Mouse (Mus musculus) neural tube, embryonic 12.5 days (tissue): ENCODE measurements around the gene Rasl10b. TPM values are rescaled to one million over a fixed set of nuclear protein-coding genes. Genes with fewer than 3 reads are reported as not detected.

Experiments
- ATAC-seq: fragments of 200-750 bp; cut with Nextera tagmentation; 2 replicates; pipeline ENCODE4 v1.8.0; 2017; ENCODE audit warnings: low read depth, mild to moderate bottlenecking, moderate TSS enrichment, moderate library complexity; ENCODE audit not compliant: low FRiP score
- H3K27ac ChIP-seq: fragments of 300-500 bp; sonication (generic); 2 replicates; pipeline ENCODE4 v1.5.1; 2016
- H3K27me3 ChIP-seq: fragments of 300-500 bp; sonication (generic); replicated peaks from 2 replicates; pipeline ENCODE4 v1.6.1; 2016; ENCODE audit warnings: mild to moderate bottlenecking
- H3K36me3 ChIP-seq: fragments of 300-500 bp; sonication (generic); 2 replicates; pipeline ENCODE4 v1.6.1; 2016; ENCODE audit warnings: mild to moderate bottlenecking
- H3K4me1 ChIP-seq: fragments of 300-500 bp; sonication (generic); 2 replicates; pipeline ENCODE4 v1.6.1; 2016
- H3K4me2 ChIP-seq: fragments of 300-500 bp; sonication (generic); replicated peaks from 2 replicates; pipeline ENCODE4 v1.6.1; 2016; ENCODE audit warnings: mild to moderate bottlenecking
- H3K4me3 ChIP-seq: fragments of 300-500 bp; sonication (generic); 2 replicates; pipeline ENCODE4 v1.5.1; 2016
- H3K9ac ChIP-seq: fragments of 300-500 bp; sonication (generic); 2 replicates; pipeline ENCODE4 v1.6.1; 2016; ENCODE audit warnings: mild to moderate bottlenecking
- H3K9me3 ChIP-seq: fragments of 300-500 bp; sonication (generic); 2 replicates; pipeline ENCODE4 v1.6.1; 2016; ENCODE audit warnings: mild to moderate bottlenecking
- WGBS: fragments of 180-500 bp; shearing (Covaris S2); methylation state at CpG from one replicate; pipeline ENCODE4 v1.1.7; 2016; 5-methylcytosine and 5-hydroxymethylcytosine counted together
- polyA plus RNA-seq: library from polyadenylated mRNA; unstranded; fragments of >200 nt; fragmentation: Nextera tagmentation; extraction: Ambion mirVana; gene quantifications from 2 replicates; pipeline ENCODE4 v1.2.1, GENCODE M21; 2016

Rasl10b gene
- polyA plus RNA-seq, 1 experiment from 2014 or later = 24.2 TPM

DNA sequence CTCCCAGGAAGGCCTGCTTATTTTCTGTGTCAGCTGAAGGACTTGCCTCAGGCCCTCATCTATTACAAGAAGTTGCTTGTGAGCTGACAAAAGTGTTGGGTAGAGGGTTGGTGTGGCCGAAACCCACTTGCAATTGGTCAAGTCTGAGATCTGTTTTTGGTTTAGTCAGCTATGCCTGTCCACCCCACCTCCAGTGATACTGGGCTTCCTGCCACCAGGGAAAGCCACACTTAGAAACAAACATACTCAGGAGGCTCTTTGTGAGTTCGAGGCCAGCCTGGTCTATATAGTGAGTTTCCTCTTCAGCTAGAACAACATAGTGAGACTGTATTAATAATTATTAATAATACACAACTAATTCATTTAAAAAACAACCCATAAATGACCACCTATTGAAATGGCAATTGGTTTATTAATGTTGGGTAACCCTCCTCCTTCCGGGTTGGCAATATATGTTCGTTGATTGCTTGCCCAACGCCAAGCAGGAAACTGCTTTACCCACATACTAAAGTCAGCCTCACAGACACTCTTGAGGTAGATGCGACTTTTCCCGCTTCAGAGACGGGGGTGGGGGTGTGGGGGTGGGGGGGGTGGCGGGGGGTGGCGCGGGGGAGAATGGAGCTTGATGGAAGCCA, 30.6 kb downstream of the Rasl10b start:
- H3K4me3 ChIP-seq = peak overlapping the region; percentile 56
- H3K27me3 ChIP-seq = peaks cover 37% of the 10 kb centered on the region
- no peaks in the 10 kb centered on the region for H3K36me3 ChIP-seq
- no peak for ATAC-seq
- H3K4me1 ChIP-seq = no peaks in the 10 kb centered on the region; the same call in 1 of the 2 replicates
- WGBS = 33% methylated on average over 11 of the region's 11 CpGs
- H3K4me2 ChIP-seq = peak overlapping the region; percentile 92
- H3K9ac ChIP-seq = peak overlapping the region; percentile 52
- no peak overlapping the region for H3K27ac ChIP-seq
- H3K9me3 ChIP-seq = no peaks in the 10 kb centered on the region

DNA sequence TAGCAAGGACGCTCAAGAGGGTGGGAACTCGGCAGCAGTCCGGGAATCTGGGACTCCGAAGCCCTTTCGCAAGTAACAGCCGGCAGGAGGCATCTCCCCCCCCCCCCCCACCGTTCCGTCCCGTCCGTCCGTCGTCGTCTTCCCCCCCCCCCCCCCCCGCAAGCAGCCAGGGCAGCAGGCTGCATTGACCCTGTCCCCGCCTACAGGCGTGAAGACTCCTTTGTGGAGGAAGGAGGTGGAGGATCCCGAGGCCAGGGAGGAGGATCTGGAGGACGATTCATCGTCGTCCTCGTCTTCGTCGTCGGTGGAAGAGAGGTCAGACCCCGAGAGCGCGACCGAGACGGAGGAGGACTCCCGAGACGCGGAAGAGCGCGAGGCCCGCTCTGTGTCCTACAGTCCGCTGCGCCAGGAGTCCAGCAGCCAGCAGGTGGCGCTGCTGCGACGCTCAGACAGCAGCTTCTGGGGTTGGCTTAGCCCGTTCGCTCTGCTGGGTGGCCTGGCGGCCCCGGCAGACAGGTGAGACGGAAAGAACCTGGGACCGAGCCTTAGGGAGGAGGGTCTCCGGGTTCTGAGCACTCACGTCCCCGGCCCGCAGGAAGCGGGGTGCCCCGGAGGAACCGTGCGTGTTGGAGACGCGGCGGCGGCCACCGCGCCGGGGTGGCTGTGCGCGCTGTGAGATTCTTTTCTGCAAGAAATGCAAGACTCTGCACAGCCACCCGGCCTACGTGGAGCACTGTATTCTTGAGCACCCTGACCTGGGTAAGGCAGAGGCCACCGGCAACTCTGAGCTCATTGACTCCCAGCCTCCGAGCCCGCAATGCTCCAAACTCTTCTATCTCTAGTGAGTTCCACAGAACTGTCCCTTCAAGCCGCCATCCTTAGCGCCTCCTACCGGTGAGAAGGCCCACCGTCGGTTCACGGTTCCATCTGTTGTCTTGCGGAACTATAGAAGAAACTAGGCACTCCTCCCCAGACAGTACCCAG, 31.4 kb downstream of the Rasl10b start:
- Histone ChIP-seq H3K9ac (peak overlapping the region; percentile 52), H3K27ac (no peak overlapping the region), H3K27me3 (peaks cover 45% of the 10 kb centered on the region), H3K4me2 (peak overlapping the region; percentile 92), H3K36me3 (no peaks in the 10 kb centered on the region), H3K4me3 (peak overlapping the region; percentile 56), H3K9me3 (no peaks in the 10 kb centered on the region), H3K4me1 (no peaks in the 10 kb centered on the region; the same call in 1 of the 2 replicates)
- ATAC-seq = peak; percentile 93
- WGBS = 1% methylated on average over 65 of the region's 75 CpGs

DNA sequence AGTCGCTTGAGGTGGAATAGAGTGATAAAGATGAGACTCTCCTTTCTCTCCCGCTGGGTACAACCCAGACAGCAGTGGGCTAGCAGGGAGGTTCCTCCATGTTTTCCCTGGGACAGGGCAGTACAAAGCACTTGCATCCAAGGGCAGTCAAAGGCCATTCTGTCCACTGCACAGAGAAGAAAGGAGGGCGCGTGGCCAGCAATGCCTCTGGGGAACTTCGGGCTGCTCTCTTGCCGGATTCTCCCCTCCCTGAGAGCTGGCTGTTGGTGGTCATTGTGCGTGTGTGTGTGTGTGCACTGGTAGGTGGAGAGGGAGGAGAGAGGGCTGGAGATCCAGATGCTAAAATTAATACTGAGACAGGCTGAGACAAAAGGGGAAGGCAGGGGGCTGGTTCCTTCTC, 32.3 kb downstream of the Rasl10b start:
- Histone ChIP-seq H3K9ac (no peak overlapping the region), H3K27me3 (peaks cover 51% of the 10 kb centered on the region), H3K4me1 (no peaks in the 10 kb centered on the region; the same call in 1 of the 2 replicates), H3K4me2 (peak overlapping the region; percentile 92; the same call in 1 of the 2 replicates), H3K9me3 (no peaks in the 10 kb centered on the region), H3K27ac (no peak overlapping the region), H3K36me3 (no peaks in the 10 kb centered on the region), H3K4me3 (no peak overlapping the region)
- no peak for ATAC-seq
- 45% methylated on average over 7 of the region's 7 CpGs for WGBS

DNA sequence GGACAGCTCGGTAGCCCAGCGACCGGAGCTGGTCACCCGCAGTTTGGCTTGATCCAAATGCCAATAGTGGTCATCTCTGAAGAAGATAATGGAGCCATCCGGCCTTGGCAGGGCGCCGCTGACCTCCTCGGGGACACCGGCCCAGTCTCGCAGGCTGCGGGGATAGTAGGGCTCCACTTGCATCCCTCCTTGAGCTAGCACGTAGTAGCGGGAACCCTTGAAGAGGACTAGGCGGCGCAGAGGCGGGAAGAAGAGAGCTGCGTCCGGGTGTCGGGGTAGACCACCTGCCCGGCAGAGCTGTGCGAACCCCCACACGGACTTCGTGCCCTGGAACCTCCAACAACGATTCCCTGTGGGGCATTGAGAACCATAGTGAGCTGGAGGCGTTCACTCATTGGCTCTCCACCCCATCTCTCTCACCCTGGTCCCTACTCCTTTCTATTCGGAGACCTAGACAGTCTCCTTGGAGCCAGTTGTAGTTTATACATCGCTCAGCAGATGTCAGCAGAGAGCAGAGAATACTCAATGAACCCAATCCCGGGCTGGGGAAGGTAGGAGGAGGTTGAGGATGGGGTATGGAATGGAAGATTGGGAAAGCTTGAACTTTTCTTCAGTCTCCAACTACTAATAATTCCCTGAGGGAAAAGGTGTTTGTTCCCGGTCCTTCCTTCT, 33.8 kb downstream of the Rasl10b start:
- WGBS = 11% methylated on average over 29 of the region's 29 CpGs

DNA sequence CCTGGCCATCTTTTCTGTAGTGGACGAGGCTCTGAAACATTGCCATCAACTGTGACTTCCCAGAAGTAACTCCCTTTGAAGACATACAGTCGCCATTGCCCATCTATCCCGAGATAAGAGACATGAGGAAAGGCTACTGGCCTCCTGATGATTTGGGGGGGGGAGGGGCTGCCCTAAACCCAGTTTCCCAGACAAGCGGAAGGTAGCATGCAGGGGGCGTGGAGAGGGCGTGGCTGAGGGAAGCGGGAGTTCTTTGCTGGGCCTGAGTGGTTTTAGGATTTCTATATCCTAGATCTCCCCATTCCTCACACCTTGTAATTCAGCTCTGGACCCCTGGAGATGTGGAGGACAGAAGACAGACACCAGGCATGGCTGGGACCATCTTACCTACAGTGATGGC, 34.9 kb downstream of the Rasl10b start:
- no peak for ATAC-seq
- Histone ChIP-seq H3K4me3 (no peak overlapping the region), H3K9me3 (no peaks in the 10 kb centered on the region), H3K36me3 (no peaks in the 10 kb centered on the region), H3K4me2 (no peak overlapping the region), H3K27ac (no peak overlapping the region), H3K4me1 (peaks cover 9% of the 10 kb centered on the region), H3K27me3 (peaks cover 64% of the 10 kb centered on the region), H3K9ac (no peak overlapping the region)
- WGBS = 7% methylated on average over 7 of the region's 7 CpGs

More for the DNA sequence above, 33.8 kb downstream of the Rasl10b start:
- peaks cover 64% of the 10 kb centered on the region for H3K27me3 ChIP-seq
- H3K9me3 ChIP-seq = no peaks in the 10 kb centered on the region
- peaks cover 2% of the 10 kb centered on the region; the same call in 1 of the 2 replicates for H3K4me1 ChIP-seq
- H3K9ac ChIP-seq = 0 out of 2 replicates have a peak overlapping the region, but pooled peaks have one; percentile 3
- ATAC-seq = no peak
- no peak overlapping the region for H3K4me3 ChIP-seq
- no peak overlapping the region for H3K27ac ChIP-seq
- H3K36me3 ChIP-seq = no peaks in the 10 kb centered on the region
- H3K4me2 ChIP-seq = peak overlapping the region; percentile 50

DNA sequence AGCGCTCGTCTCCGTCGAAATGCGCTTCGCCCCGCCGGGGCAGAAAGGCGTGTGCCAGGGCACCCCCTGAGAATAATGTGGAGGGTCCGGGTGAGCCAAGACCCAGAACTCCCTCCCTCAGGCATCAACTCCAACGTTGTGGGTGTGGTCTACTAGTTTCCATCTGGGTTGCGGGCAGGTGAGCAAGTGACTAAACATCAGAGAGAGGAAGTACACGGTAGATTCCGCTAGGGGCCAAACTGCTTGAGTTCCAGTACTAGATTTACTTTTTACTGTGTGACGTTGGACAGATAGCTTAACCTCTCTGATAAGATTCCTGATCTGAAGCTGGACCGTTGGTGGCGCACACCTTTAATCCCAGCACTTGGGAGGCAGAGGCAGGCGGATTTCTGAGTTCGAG, 36.1 kb downstream of the Rasl10b start:
- no peak overlapping the region for H3K27ac ChIP-seq
- H3K4me2 ChIP-seq = peak overlapping the region; percentile 44; the same call in 1 of the 2 replicates
- peak overlapping the region; percentile 10; the same call in 1 of the 2 replicates for H3K4me3 ChIP-seq
- no peaks in the 10 kb centered on the region for H3K36me3 ChIP-seq
- WGBS = 27% methylated on average over 19 of the region's 19 CpGs
- ATAC-seq = no peak
- H3K4me1 ChIP-seq = peaks cover 17% of the 10 kb centered on the region
- H3K9ac ChIP-seq = no peak overlapping the region
- peaks cover 64% of the 10 kb centered on the region for H3K27me3 ChIP-seq
- no peaks in the 10 kb centered on the region for H3K9me3 ChIP-seq

DNA sequence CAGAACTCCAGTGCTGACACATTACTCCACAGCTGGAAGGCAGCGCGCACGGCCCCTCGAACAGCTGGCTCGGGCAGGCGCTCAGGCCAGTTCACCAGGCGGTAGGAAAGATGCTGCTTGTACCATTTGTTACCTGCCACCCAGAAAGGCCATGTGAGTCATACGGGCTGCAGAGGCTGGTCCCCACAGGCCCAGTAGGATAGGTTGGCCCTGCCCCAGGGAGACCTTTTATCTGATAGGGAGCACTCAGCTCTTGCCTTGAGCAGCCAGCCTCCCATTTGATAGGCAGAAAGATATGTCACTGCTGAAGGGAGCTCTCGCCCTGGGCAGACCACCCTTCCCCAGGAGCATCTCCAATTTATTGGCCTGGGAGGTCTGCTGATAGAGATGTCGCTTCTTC, 38.7 kb downstream of the Rasl10b start:
- no peaks in the 10 kb centered on the region for H3K36me3 ChIP-seq
- H3K9ac ChIP-seq = no peak overlapping the region
- H3K27ac ChIP-seq = no peak overlapping the region
- H3K27me3 ChIP-seq = peaks cover 46% of the 10 kb centered on the region
- peaks cover 17% of the 10 kb centered on the region for H3K4me1 ChIP-seq
- no peak overlapping the region for H3K4me3 ChIP-seq
- 72% methylated on average over 10 of the region's 10 CpGs for WGBS
- H3K9me3 ChIP-seq = no peaks in the 10 kb centered on the region
- H3K4me2 ChIP-seq = no peak overlapping the region
- ATAC-seq = no peak

DNA sequence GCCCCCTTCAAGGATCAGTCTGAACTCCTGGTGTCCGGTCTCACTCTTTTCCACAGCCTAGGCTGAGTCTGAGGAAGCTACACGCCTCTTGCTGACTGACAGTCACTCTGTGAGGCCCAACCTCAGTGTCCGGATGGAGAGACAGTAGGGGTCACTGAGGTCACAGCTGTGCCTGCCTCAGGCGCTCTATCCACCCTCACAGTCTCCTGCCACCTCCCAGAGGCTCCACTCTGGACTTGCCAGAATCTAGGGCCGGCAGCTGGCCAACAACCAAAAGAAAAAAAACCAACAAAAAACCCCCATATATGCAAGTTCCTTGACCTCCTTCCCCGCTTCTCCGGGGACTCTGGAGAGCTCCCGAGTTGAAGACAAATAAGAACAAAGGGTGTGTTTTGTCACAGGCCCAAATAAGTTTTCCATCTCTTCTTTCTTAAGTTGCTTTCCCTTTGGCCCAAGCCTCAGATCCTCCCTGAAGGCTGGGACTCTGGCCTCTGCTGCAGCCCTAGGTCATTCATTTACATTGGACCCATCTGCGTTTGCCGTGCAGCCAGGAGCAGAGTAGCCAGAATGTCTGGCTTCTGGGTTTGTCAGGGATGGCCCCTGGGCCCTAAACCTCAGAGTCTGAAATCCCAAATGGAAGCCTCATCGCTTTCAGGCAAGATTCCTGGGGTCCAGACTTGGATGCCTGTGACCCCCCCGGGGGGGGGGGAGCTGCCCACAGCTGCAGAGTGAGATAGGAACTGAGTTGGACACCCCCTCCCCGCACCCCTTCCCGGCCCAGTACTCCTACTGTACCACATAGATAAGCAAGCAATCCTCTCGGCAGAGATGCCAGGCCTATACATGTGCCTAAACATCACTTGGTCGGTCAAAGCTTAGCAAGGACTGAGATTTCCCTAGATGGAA, 39.3 kb downstream of the Rasl10b start:
- no peak overlapping the region for H3K4me3 ChIP-seq
- H3K27me3 ChIP-seq = peaks cover 40% of the 10 kb centered on the region
- no peaks in the 10 kb centered on the region for H3K36me3 ChIP-seq
- H3K4me1 ChIP-seq = peaks cover 17% of the 10 kb centered on the region
- H3K9ac ChIP-seq = no peak overlapping the region
- WGBS = 46% methylated on average over 16 of the region's 16 CpGs
- H3K27ac ChIP-seq = no peak overlapping the region
- no peak overlapping the region for H3K4me2 ChIP-seq
- ATAC-seq = no peak
- no peaks in the 10 kb centered on the region for H3K9me3 ChIP-seq

DNA sequence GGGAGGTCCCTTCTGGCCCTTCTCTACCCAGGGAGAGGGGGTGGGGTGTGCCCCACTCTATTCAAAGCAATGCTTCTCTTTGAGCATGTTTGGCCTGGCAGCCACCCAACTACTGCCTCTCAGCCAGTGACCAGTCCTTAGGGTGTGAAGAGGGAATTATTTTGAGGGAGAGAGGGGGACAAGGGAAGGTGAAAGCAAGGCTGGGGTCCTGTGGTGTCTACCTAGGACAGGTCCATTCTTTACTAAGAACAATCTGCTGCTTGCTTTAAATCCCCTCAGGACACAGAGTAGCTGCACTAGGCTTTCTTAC, 39.9 kb downstream of the Rasl10b start:
- Histone ChIP-seq H3K9me3 (no peaks in the 10 kb centered on the region), H3K36me3 (no peaks in the 10 kb centered on the region), H3K9ac (no peak overlapping the region), H3K27ac (no peak overlapping the region), H3K4me2 (no peak overlapping the region), H3K4me1 (peaks cover 17% of the 10 kb centered on the region), H3K4me3 (no peak overlapping the region), H3K27me3 (peaks cover 34% of the 10 kb centered on the region)
- no peak for ATAC-seq

DNA sequence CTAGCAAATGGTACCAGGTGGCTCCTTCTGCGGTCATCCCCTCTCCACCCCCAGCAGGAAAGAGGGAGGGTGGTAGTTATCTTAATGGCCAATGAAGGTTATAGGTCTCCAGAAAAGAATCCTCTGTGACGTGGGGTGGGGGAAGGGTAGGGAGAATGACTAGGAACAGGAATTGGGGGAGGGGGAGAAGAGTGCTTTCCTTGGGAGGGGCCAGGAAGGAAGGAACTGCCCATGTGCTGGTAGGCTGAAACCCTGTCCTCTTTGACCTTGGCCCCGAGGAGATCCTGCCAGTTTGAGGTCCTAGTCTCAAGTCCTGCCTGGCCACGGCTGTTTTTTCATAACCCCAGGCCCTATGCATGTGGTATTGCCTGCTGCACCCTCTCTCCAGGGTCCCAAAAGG, 40.4 kb downstream of the Rasl10b start:
- peaks cover 29% of the 10 kb centered on the region for H3K27me3 ChIP-seq
- no peak overlapping the region for H3K4me2 ChIP-seq

DNA sequence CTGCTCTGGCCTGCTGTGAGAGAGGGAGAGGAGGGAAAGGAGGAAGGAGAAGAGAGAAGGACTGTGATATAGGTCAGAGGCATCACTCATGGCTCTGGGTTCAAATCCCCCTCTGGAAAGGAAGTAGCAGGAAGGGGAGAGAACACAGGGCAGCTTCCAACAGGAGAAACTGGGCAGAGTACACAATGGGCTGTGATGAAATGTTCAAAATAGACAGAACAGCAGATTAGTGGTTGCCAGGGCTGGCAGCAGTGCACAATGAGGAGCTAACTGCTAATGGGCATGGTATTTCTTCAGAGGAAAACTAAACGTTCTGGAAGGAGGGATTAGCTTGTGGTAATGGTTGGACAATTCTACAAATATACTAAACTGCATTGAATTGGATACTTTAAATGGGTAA, 41.6 kb downstream of the Rasl10b start:
- H3K9me3 ChIP-seq = no peaks in the 10 kb centered on the region
- H3K4me2 ChIP-seq = no peak overlapping the region
- H3K4me1 ChIP-seq = peaks cover 17% of the 10 kb centered on the region
- H3K27me3 ChIP-seq = peaks cover 17% of the 10 kb centered on the region
- no peak overlapping the region for H3K27ac ChIP-seq
- WGBS = 52% methylated on average over 1 of the region's 1 CpGs
- no peak overlapping the region for H3K9ac ChIP-seq
- H3K36me3 ChIP-seq = no peaks in the 10 kb centered on the region
- no peak overlapping the region for H3K4me3 ChIP-seq
- ATAC-seq = no peak

More for the DNA sequence above, 40.4 kb downstream of the Rasl10b start:
- H3K9ac ChIP-seq = no peak overlapping the region
- H3K9me3 ChIP-seq = no peaks in the 10 kb centered on the region
- H3K27ac ChIP-seq = no peak overlapping the region
- no peak overlapping the region for H3K4me3 ChIP-seq
- peaks cover 17% of the 10 kb centered on the region for H3K4me1 ChIP-seq
- H3K36me3 ChIP-seq = no peaks in the 10 kb centered on the region
- ATAC-seq = no peak
- WGBS = 45% methylated on average over 4 of the region's 4 CpGs
